Mouse (Mus musculus): ENCODE measurements around the gene Pecam1.
"Not testable (repeated sequence)": the region's sequence is repeated elsewhere in the genome, so short reads cannot be mapped to it uniquely, and the experiment has no call there.

- TF ChIP-seq FLI1 (IDR thresholded peaks at IDR 0.05; ENCODE audit: low read length); GATA1 (IDR thresholded peaks at IDR 0.05; ENCODE audit: borderline replicate concordance, low read length): not testable (repeated sequence)
Measured at GRCm38 (mm10) chr11:106656896-106657498, 93.4 kb downstream of the Pecam1 start.

Data from megakaryocyte, embryonic 14.5 days (primary cell).